Mouse (Mus musculus) B cell, adult 67 days (primary cell): Measurements from ENCODE around the gene Rassf5. TPM values are rescaled to one million over a fixed set of nuclear protein-coding genes. Genes with fewer than 3 reads are reported as not detected.

Source experiments
- total RNA-seq, 2 experiments: library from RNA; stranded (reverse); gene quantifications; 4 replicates each; pipeline ENCODE4 v1.2.4; 2023

The Rassf5 gene
- 100 to 1,000 TPM; 138 to 144 TPM for total RNA-seq

GRCm38 (mm10) chr1:131245089-131245856 is at the start of gene Rassf5:
Rassf5 (minus strand) TSS chr1:131245258.

GRCm38 (mm10) chr1:131279456-131279776 is 34.4 kb upstream of the Rassf5 start, which contains the start of gene Ikbke:
Ikbke (minus strand) TSS chr1:131279606.

GRCm38 (mm10) chr1:131153018-131153629 is 91.9 kb downstream of the Rassf5 start, which contains the start of gene Eif2d:
Eif2d (plus strand) TSS chr1:131153181.

GRCm38 (mm10) chr1:131138191-131139016 is 106.7 kb downstream of the Rassf5 start, which contains the start of gene Dyrk3:
Dyrk3 (minus strand) TSS chr1:131138340.

Other genes starting within 250 kb of the Rassf5 start
- 1 to 10 TPM; 2.4 to 2.9 TPM for gene Il10, start 225.4 kb downstream of the Rassf5 start, total RNA-seq
- 100 to 1,000 TPM in 1 of 2 experiments, 10 to 100 TPM in 1; 97.4 to 102 TPM for gene Mapkapk2, start 147.4 kb downstream of the Rassf5 start, total RNA-seq
- gene Dyrk3, start 106.9 kb downstream of the Rassf5 start, total RNA-seq: 10 to 100 TPM; 19.0 to 20.5 TPM
- gene Eif2d, start 92.1 kb downstream of the Rassf5 start, total RNA-seq: 10 to 100 TPM; 43.8 to 45.0 TPM
- gene Ikbke, start 34.3 kb upstream of the Rassf5 start, total RNA-seq: 10 to 100 TPM; 24.2 to 29.7 TPM